Mouse (Mus musculus) cerebellum, adult 11-12 months (tissue): ENCODE measurements around the gene H2-M10.5.
"Not testable (repeated sequence)": the region's sequence is repeated elsewhere in the genome, so short reads cannot be mapped to it uniquely, and the experiment has no call there.

Experiments used
- DNase-seq: peaks from one replicate; pipeline ENCODE4 v3.0.0; 2022

Gene H2-M10.5

DNA sequence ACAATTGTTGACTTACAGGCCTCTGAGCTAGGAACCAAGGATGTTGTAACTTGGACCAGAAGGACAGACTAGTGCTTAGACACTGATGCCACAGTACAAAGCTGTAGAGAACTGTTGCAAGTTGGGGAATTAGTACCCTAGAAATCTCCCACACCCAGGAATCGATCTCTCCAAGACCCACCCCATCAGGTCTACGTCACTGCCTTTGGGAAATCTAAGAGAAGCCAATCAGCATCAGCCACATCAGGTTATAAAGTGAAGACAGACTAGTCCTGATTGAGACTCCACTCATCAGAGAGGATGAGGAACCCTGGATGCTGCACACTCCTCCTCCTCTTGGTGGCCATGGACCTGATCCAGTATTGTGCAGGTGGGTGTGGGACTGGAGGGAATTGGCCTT is at the start of gene H2-M10.5:
Gene H2-M10.5 (plus strand): TSS at position 301 of the 400 bp plus-strand sequence.
- DNase-seq, result not testable (repeated sequence)

DNA sequence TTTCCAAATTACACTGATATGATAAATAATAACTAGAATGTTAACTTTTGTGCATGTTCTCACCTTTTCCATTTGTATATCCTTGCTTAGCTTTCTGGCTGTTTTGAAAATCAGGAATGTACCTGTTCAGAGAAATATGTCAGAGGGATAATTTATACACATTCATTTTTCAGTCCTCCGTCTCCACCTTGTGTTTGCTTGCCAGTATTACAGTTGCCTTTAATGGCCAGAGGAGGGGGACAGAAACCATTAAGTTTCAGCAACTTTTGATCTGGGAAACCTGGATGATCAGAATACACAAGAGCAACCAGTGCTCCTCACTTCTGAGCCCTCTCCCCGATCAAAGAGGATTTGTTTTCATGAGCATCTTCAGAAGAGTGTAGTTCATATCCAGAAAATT is 46.7 kb upstream of the H2-M10.5 start:
- no peak for DNase-seq

DNA sequence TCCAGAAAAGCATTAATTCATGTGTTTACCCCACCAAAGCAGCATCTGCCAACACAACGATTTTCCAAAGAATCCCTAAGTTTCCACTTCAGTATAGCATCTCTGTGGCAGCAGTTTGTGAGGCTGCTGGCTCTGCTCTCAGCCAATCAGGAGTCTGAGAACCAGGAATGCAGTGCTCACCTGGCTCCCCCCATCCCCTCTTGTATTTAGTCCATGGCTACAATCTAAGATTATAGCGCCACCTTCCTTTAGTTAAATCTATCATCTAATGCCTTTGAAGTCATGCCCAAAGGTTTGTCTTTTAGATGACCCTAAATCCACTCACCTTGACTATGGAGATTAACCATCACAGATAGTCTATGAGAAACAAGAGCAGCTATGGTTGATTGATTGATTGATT is 8.9 kb upstream of the H2-M10.5 start:
- no peak for DNase-seq

DNA sequence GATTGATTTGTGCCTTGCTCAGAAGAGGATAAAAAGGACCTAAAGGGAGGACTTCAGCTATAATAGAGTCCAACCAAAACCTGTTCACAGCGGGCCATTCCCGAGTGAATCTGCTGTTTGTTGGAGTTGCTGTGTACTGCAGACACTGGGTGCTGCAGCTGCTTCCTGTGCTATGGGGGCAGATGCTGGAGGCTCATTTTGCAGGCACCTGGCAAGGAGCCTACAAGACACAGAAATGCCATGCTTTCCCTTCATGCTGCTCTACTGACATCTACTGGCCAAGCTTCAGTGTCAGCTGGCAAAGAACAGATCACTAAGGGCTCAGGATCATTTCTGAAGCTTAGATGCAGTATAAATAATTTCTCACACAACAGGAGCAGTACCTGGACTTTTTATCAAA is 8.5 kb upstream of the H2-M10.5 start:
- not testable (repeated sequence) for DNase-seq

DNA sequence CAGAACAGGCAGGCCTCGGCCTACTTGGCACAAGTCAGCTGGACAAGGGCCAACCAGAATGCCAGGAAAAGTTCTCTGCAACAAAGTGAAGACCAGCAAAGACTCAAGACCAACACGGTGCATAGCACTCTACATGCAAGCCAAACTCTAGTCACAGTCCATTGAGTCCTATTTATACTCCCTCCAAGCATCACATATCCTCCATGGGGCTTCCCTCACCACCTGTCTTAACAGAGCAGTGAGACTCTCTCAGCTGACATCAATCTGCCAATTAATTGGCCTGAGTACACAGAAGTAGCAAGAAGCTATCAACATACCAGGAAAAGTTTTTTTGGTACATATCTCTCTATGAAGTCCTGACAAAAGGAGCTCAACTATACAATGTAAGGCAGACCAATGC is 7.3 kb upstream of the H2-M10.5 start:
- not testable (repeated sequence) for DNase-seq

DNA sequence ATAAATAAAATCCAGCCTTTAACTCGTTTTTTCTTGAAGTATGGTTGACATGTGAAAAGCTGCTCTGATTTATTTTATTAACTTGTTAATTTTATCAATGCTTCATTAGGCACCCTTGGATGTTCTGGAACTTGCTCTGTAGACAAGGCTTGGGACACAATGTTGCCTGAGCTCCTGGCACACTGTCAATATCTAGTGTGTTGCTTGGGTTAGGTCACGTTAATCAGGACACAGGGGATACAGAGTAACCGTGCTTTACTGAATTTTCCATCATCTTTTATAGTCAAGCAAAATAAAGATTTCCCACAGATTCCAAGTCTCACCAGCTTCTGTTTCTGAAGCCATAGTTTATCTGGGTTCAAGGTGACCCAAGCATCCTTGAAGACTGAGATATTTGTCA is 8.8 kb downstream of the H2-M10.5 start:
- DNase-seq, result no peak

DNA sequence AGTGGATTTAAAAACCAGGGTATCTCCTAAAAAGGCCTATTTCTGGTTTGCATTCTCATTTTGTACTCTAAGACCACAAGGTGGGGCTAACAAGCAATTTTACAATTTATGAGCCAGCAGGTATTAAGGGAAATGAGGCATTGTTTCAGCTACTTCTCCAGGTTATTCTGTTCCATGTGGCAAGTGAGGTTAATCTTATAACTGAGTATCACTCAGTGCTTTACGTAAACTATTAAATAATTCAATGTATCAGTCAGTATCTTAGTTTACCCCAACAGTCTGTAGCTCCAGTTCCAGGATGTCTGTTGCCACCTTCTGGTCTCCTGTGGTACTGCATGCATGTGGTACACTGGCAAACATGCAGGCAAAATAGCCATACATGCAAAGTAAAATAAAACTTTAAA is 13.8 kb downstream of the H2-M10.5 start:
- DNase-seq, result not testable (repeated sequence)

DNA sequence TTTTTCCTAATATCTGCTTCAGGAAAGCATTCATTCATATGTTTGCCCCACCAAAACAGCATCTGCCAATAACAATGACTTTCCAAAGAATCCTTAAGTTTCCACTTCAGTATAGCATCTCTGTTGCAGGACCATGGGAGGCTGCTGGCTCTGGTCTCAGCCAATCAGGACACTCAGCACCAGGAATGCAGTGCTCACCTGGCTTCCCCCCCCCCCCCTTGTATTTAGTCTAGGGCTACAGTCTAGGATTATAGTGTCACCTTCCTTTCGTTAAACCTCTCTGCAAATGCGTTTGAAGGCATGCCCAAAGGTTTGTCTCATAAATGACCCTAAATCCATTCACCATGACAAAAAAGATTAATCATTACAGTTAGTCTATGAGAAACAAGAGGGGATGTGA is 15.6 kb downstream of the H2-M10.5 start:
- no peak for DNase-seq

DNA sequence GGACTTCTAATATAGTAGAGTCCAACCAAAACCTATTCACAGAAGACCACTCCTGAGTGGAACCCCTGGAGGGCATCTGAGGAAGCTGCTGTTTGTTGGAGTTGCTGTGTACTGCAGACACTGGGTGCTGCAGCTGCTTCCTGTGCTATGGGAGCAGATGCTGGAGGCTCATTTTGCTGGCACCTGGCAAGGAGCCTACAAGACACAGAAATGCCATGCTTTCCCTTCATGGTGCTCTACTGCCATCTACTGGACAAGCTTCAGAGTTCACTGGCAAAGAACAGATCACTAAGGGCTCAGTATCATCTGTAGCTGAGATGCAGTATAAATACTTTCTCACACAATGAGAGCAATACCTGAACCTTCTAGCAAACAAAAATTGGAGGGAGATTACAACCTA is 16.1 kb downstream of the H2-M10.5 start:
- peak; percentile 57 for DNase-seq

DNA sequence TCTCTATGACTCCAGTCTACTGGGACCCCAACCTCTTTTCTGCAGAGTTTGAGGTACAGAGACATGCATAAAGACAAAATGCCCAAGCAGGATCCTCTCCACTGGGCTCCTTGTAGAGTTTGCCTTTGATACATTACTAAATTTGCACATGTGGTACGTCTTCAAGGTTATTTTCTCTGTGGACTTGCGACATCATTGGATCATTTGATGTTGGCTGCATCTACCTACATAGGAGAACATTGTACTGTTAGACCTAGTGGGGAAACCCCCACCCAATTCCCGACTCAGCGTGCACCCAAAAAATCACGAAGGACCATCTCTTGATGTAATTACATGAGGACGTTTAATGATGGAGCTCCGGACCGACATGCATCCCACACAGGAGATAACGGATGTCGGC is 26.8 kb downstream of the H2-M10.5 start:
- DNase-seq, result no peak

DNA sequence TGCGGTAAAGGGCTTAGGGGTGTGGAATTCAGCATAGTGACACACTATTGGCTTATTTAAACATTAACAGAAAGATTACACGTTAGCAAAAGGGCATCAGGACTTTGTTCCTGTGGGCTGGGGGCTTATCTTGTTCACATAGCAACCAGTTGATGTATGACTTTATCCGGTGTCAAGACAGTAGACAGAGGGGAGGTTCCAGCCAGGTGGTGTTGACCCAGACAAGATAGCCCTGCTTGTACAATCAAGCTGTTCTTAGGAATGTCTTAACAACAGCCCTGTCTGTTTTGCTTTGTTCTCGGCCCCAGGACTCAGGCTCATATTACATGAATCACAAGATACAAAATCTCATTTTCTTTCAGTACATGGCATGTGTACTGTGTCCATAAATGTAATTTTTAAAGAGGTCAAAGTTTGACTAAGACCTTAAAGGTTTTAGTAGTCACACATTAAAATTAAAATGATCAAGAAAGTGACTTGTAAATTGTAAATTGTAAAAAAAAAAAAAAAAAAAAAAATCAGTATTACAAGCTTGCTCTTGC is 27.3 kb downstream of the H2-M10.5 start:
- DNase-seq, result not testable (repeated sequence)

DNA sequence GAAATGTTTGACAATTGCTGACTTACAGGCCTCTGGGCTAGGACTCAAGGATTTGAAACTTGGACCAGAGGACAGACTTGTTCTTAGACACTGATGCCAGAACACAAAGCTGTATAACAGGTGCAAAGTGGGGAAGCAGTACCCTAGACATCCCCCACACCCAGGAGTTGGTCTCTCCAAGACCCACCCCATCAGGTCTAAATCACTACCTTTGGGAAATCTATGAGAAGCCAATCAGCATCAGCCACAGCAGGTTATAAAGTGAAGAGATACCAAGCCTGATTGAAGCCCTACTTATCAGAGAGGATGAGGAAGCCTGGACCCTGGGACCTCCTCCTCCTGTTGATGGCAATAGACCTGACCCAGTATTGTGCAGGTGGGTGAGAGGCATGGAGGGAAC is 39.2 kb downstream of the H2-M10.5 start, which contains the start of gene H2-M10.6:
Gene H2-M10.6 (plus strand): TSS at position 301 of the 400 bp plus-strand sequence.
- no peak for DNase-seq

DNA sequence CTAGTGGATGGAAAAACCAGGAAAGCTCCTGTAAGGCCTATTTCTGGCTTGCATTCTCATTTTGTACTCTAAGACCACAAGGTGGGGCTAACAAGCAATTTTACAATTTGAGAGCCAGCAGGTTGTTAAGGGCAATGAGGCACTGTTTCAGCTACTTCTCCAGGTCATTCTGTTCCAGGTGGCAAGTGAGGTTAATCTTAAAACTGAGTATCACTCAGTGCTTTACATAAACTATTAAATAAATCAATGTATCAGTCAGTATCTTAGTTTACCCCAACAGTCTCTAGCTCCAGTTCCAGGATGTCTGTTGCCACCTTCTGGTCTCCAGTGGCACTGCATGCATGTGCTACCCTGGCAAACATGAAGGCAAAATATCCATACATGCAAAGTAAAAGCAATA is 51.3 kb downstream of the H2-M10.5 start:
- no peak for DNase-seq

DNA sequence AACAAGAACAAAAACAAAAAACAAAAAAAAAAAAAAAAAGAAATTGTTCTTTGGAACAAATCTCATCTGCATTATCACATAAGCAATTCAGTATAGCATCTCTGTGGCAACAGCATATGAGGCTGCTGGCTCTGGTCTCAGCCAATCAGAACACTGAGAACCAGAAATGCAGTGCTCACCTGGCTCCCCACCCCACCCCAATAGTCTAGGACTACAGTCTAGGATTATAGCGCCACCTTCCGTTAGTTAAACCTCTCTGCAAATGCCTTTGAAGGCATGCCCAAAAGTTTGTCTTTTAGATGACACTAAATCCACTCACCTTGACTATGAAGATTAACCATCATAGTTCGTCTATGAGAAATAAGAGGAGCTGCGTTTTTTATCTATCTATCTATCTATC is 52.8 kb downstream of the H2-M10.5 start:
- peak; percentile 51 for DNase-seq
